ENCODE assay signal across 8 mouse cellular contexts in the genomic region with DNA sequence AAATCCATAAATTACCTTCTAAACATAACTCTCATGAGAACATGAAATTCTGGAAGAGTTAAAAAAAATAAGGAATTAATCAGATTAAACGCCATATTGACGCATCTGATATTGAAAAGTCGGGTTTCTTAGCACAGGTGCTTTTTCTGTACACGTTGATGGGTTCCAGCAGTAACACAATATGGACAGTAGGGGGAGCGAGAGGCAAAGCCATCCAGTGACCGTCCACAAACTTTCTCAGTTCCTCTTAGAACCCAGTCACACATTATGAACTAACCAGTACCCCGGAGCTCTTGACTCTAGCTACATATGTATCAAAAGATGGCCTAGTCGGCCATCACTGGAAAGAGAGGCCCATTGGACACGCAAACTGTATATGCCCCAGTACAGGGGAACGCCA. TPM values are rescaled to one million over a fixed set of nuclear protein-coding genes. Genes with fewer than 3 reads are reported as not detected.
DNase-seq lines count a peak whose midpoint lies in the region; ATAC-seq and TF ChIP-seq lines count a peak whose summit lies in the region.
"Not testable (repeated sequence)": the region's sequence is repeated elsewhere in the genome, so short reads cannot be mapped to it uniquely, and the experiment has no call there.

No protein-coding gene starts in this region.

- DNase-seq in B cell, adult 2 months, result peak; percentile 71 to 76
- peak; percentile 73 for DNase-seq in ZHBTc4 (ENCODE audit: low read depth, low spot score)
- peak; percentile 20 for DNase-seq in cerebellum, adult 9-11 months
- DNase-seq in forebrain, embryonic 14.5 days (ENCODE audit: low spot score), result peak; percentile 77
- peak in 1 of 2 experiments; percentile 32 for DNase-seq in left cerebral cortex, adult 2 months (ENCODE audit: extremely low spot score in 1 of 2, low spot score in 2 of 2)
- peak; percentile 54 for DNase-seq in mesoderm, embryonic 11.5 days (ENCODE audit: low read depth, low spot score)
- DNase-seq in spleen, adult 18-20 months, result peak; percentile 18 to 38

- H3K9me3 ChIP-seq in forebrain, embryonic 14.5 days (replicated peaks; ENCODE audit: control insufficient read depth, low read length); hindbrain, embryonic 12.5 days (replicated peaks): not testable (repeated sequence)

- peak; percentile 81 for TF ChIP-seq CTCF in left cerebral cortex, adult 2 months (IDR thresholded peaks at IDR 0.05)

- H3K9ac ChIP-seq in forebrain, embryonic 14.5 days (ENCODE audit: low read length); hindbrain, embryonic 12.5 days: not testable (repeated sequence)

- not testable (repeated sequence) for H3K4me2 ChIP-seq in forebrain, embryonic 14.5 days (ENCODE audit: low read length); hindbrain, embryonic 12.5 days (replicated peaks)

- not testable (repeated sequence) for H3K4me3 ChIP-seq in forebrain, embryonic 14.5 days (ENCODE audit: low read depth, low read length); hindbrain, embryonic 12.5 days; left cerebral cortex, adult 2 months

- not testable (repeated sequence) for H3K4me1 ChIP-seq in forebrain, embryonic 14.5 days (ENCODE audit: control insufficient read depth, insufficient read depth, low read length); hindbrain, embryonic 12.5 days

- peak; percentile 66; the same call in 1 of the 2 replicates for ATAC-seq in forebrain, embryonic 14.5 days
- ATAC-seq in hindbrain, embryonic 12.5 days (ENCODE audit: low FRiP score), result peak; percentile 52; the same call in 1 of the 2 replicates

- H3K36me3 ChIP-seq in forebrain, embryonic 14.5 days (ENCODE audit: control insufficient read depth, insufficient read depth, low read length); hindbrain, embryonic 12.5 days: not testable (repeated sequence)

- WGBS in forebrain, embryonic 14.5 days, result 25% methylated on average over 10 of the region's 10 CpGs
- 25% methylated on average over 10 of the region's 10 CpGs for WGBS in hindbrain, embryonic 12.5 days

- not testable (repeated sequence) for H3K27ac ChIP-seq in forebrain, embryonic 14.5 days (ENCODE audit: low read depth, low read length); hindbrain, embryonic 12.5 days; left cerebral cortex, adult 2 months

- not testable (repeated sequence) for H3K27me3 ChIP-seq in forebrain, embryonic 14.5 days (replicated peaks; ENCODE audit: control insufficient read depth, insufficient read depth, low read length); hindbrain, embryonic 12.5 days

- intact Hi-C loops in left cerebral cortex, adult 2 months (cut with DNase I), result loop anchor here (5.0 kb wide), 1 partner anchor 279 kb away; no protein-coding TSS in a partner anchor

RNA-seq across cellular contexts. Expression of a gene that starts 22.9 kb away (rescaled TPM):
- polyA plus RNA-seq in forebrain, embryonic 14.5 days (2014; fragmentation: Nextera tagmentation; extraction: Ambion mirVana), result 56.0 and 63.5 TPM in 2 replicates
- polyA plus RNA-seq in hindbrain, embryonic 12.5 days (2016; fragmentation: Nextera tagmentation; extraction: Ambion mirVana), result 69.7 and 73.1 TPM in 2 replicates
- total RNA-seq in left cerebral cortex, adult 2 months (2021), result 10 to 100 TPM; 29.2 to 30.2 TPM
